Comparison of ENCODE assay signal across 35 mouse cellular contexts in genomic region chr5:30356647-30357046, GRCm38 (mm10).
"Had no signal": no experiment of that assay in that cellular context is flagged by ENCODE, and none has a peak within 500 bp of the region (broad histone marks: within the 10 kb centered on the region; RNA-seq: fewer than 3 reads in every experiment).

No protein-coding gene starts in this region.

- ATAC-seq: hindbrain, embryonic 16.5 days; hindbrain, postnatal 0 days; inflammation-experienced regulatory T-cells, adult 6 months; intestine, embryonic 15.5 days; intestine, embryonic 16.5 days; intestine, postnatal 0 days had no signal

- H3K27me3 ChIP-seq: heart, embryonic 13.5 days; heart, embryonic 15.5 days; hindbrain, embryonic 12.5 days; hindbrain, embryonic 13.5 days; hindbrain, embryonic 15.5 days; intestine, embryonic 15.5 days; kidney, embryonic 15.5 days had no signal

- H3K4me2 ChIP-seq: heart, embryonic 11.5 days; heart, embryonic 12.5 days; heart, embryonic 13.5 days; heart, embryonic 15.5 days; hindbrain, embryonic 12.5 days; hindbrain, embryonic 13.5 days; hindbrain, embryonic 14.5 days; hindbrain, embryonic 15.5 days; intestine, embryonic 15.5 days; kidney, embryonic 15.5 days had no signal

- H3K4me3 ChIP-seq: heart, embryonic 10.5 days; heart, embryonic 12.5 days; heart, embryonic 13.5 days; heart, embryonic 15.5 days; hindbrain, embryonic 10.5 days; hindbrain, embryonic 12.5 days; hindbrain, embryonic 13.5 days; hindbrain, embryonic 15.5 days; intestine, embryonic 15.5 days; kidney, embryonic 15.5 days; layer of hippocampus, adult 2 months had no signal

- H3K9me3 ChIP-seq: heart, embryonic 10.5 days; heart, embryonic 12.5 days; heart, embryonic 13.5 days; heart, embryonic 15.5 days; hindbrain, embryonic 10.5 days; hindbrain, embryonic 12.5 days; hindbrain, embryonic 13.5 days; hindbrain, embryonic 15.5 days; intestine, embryonic 15.5 days; kidney, embryonic 15.5 days had no signal

- H3K4me1 ChIP-seq: hindbrain, embryonic 10.5 days; hindbrain, embryonic 12.5 days; hindbrain, embryonic 13.5 days; hindbrain, embryonic 15.5 days; intestine, embryonic 15.5 days; kidney, embryonic 15.5 days had no signal

- H3K9ac ChIP-seq: heart, embryonic 12.5 days; heart, embryonic 13.5 days; heart, embryonic 15.5 days; hindbrain, embryonic 12.5 days; hindbrain, embryonic 13.5 days; hindbrain, embryonic 14.5 days; hindbrain, embryonic 15.5 days; intestine, embryonic 15.5 days; kidney, embryonic 15.5 days had no signal

- DNase-seq: heart, postnatal 10 days; heart, postnatal 14 days; heart, postnatal 36 days; heart, postnatal 4 days; kidney, adult 11 months; kidney, adult 18-20 months; kidney, adult 2 months; kidney, adult 8-10 months; kidney, adult 9 months; kidney, postnatal 10 days; kidney, postnatal 14 days; kidney, postnatal 25 days; kidney, postnatal 36 days; kidney, postnatal 4 days; layer of hippocampus, adult 9-11 months; layer of hippocampus, postnatal 36 days had no signal

- H3K27ac ChIP-seq: heart, embryonic 10.5 days; heart, embryonic 13.5 days; heart, embryonic 15.5 days; hindbrain, embryonic 10.5 days; hindbrain, embryonic 12.5 days; hindbrain, embryonic 13.5 days; hindbrain, embryonic 14.5 days; hindbrain, embryonic 15.5 days; hindbrain, postnatal 0 days; intestine, embryonic 15.5 days; kidney, embryonic 15.5 days; kidney, postnatal 0 days; layer of hippocampus, adult 2 months had no signal

- H3K36me3 ChIP-seq: heart, embryonic 10.5 days; heart, embryonic 12.5 days; heart, embryonic 13.5 days; heart, embryonic 15.5 days; hindbrain, embryonic 10.5 days; hindbrain, embryonic 12.5 days; hindbrain, embryonic 13.5 days; hindbrain, embryonic 15.5 days; intestine, embryonic 15.5 days; kidney, embryonic 15.5 days had no signal
